Mouse (Mus musculus): Measurements from ENCODE around the gene Vmn2r92. TPM values are rescaled to one million over a fixed set of nuclear protein-coding genes. Genes with fewer than 3 reads are reported as not detected.
"Not testable (repeated sequence)": the region's sequence is repeated elsewhere in the genome, so short reads cannot be mapped to it uniquely, and the experiment has no call there.

Gene Vmn2r92
- total RNA-seq (2021), result under 1 TPM in 1 of 2 experiments, not detected in 1; 0.06 TPM
- long read RNA-seq, experiment 1, result 0 reads
- long read RNA-seq, experiment 2, result 0 reads

- not testable (repeated sequence) for DNase-seq (ENCODE audit: low spot score in 2 of 2)
These were observed at the start of gene Vmn2r92 for GRCm38 (mm10) chr17:18151587-18151986. Vmn2r92 (plus strand) TSS chr17:18151887.

- not testable (repeated sequence) for DNase-seq (ENCODE audit: low spot score in 2 of 2)
These were observed 49.4 kb upstream of the Vmn2r92 start for GRCm38 (mm10) chr17:18102265-18102664.

- DNase-seq (ENCODE audit: low spot score in 2 of 2), result not testable (repeated sequence)
These were observed 9.5 kb downstream of the Vmn2r92 start for GRCm38 (mm10) chr17:18161194-18161593.

GRCm38 (mm10) chr17:18189732-18190131 lies 38.0 kb downstream of the Vmn2r92 start:
- DNase-seq (ENCODE audit: low spot score in 2 of 2), result no peak

GRCm38 (mm10) chr17:18221300-18221699 lies 69.6 kb downstream of the Vmn2r92 start:
- DNase-seq (ENCODE audit: low spot score in 2 of 2), result no peak

GRCm38 (mm10) chr17:18231996-18232395 lies 80.3 kb downstream of the Vmn2r92 start:
- DNase-seq (ENCODE audit: low spot score in 2 of 2), result no peak

GRCm38 (mm10) chr17:18236931-18237330 lies 85.2 kb downstream of the Vmn2r92 start:
- DNase-seq (ENCODE audit: low spot score in 2 of 2), result no peak

Other genes with a start within 250 kb of the Vmn2r92 start
- gene Fpr-rs4, start 130.2 kb upstream of the Vmn2r92 start, total RNA-seq (2021), result not detected
- not detected for gene Vmn2r124, start 102.5 kb upstream of the Vmn2r92 start, total RNA-seq (2021)
- gene Vmn2r91, start 66.9 kb upstream of the Vmn2r92 start, total RNA-seq (2021), result not detected
- gene Vmn2r94, start 125.9 kb downstream of the Vmn2r92 start, total RNA-seq (2021), result not detected
- not detected for gene Vmn2r93, start 146.2 kb downstream of the Vmn2r92 start, total RNA-seq (2021)

Data from adrenal gland, postnatal 4 days (tissue).